Mouse (Mus musculus) bone marrow, adult 2 months (tissue): ENCODE results near the gene Hoxc6. TPM values are rescaled to one million over a fixed set of nuclear protein-coding genes. Genes with fewer than 3 reads are reported as not detected.

Experiments
- H3K27ac ChIP-seq: fragments of 200-500 bp; 2 replicates; pipeline ENCODE4 v1.5.1; 2012; ENCODE audit warnings: low read depth, mild to moderate bottlenecking, control low read depth, inconsistent platforms, low read length; ENCODE audit not compliant: control insufficient read depth, poor library complexity, insufficient read depth
- H3K4me1 ChIP-seq: fragments of 200-500 bp; 2 replicates; pipeline ENCODE4 v1.6.1; 2011; ENCODE audit warnings: low read length; ENCODE audit not compliant: control insufficient read depth, insufficient read depth
- H3K4me3 ChIP-seq: fragments of 200-500 bp; replicated peaks from 2 replicates; pipeline ENCODE3; 2011; ENCODE audit warnings: mild to moderate bottlenecking, low read depth, low read length, control low read depth; ENCODE audit not compliant: control insufficient read depth
- CTCF ChIP-seq: fragments of 200-500 bp; IDR thresholded peaks from 2 replicates; pipeline ENCODE4 v1.5.1; 2011; ENCODE audit warnings: low read length, control low read depth; ENCODE audit not compliant: control insufficient read depth, insufficient read depth
- POLR2A ChIP-seq: fragments of 200-500 bp; IDR thresholded peaks from 2 replicates; pipeline ENCODE4 v1.6.1; 2011; ENCODE audit warnings: low read depth, mild to moderate bottlenecking, control low read depth, low read length, borderline replicate concordance; ENCODE audit not compliant: control insufficient read depth
- WGBS: fragments of 180-500 bp; shearing (Covaris S2); methylation state at CpG from one replicate; pipeline ENCODE4 v1.1.7; 2018; 5-methylcytosine and 5-hydroxymethylcytosine counted together
- polyA plus RNA-seq: library from polyadenylated mRNA; stranded (reverse); fragments of >200 nt; gene quantifications from 2 replicates; pipeline ENCODE4 v1.2.4, GENCODE M21; 2011; ENCODE audit warnings: low replicate concordance; ENCODE audit not compliant: missing spikeins, insufficient read depth, insufficient read length

The Hoxc6 gene
- polyA plus RNA-seq, 1 experiment = 2.4 TPM

- 4% methylated on average over 36 of the region's 36 CpGs for WGBS
- TF ChIP-seq CTCF = no peak
- no peak for TF ChIP-seq POLR2A
- Histone ChIP-seq H3K4me1 (no peaks in the 10 kb centered on the region), H3K27ac (no peak overlapping the region), H3K4me3 (no peak overlapping the region)
Measured at GRCm38 (mm10) chr15:103060341-103061130, 62.5 kb downstream of the Hoxc6 start.

- no peak overlapping the region for H3K4me3 ChIP-seq
- 6% methylated on average over 30 of the region's 30 CpGs for WGBS
- no peaks in the 10 kb centered on the region for H3K4me1 ChIP-seq
- TF ChIP-seq CTCF (no peak), POLR2A (no peak)
- H3K27ac ChIP-seq = no peak overlapping the region
Measured at GRCm38 (mm10) chr15:103061131-103061825, 63.2 kb downstream of the Hoxc6 start.

Other genes with a start within 250 kb of the Hoxc6 start
- not detected in 2 replicates for gene Hoxc13, start 77.2 kb upstream of the Hoxc6 start, polyA plus RNA-seq
- gene Hoxc12, start 61.5 kb upstream of the Hoxc6 start, polyA plus RNA-seq = not detected in 2 replicates
- gene Hoxc11, start 43.8 kb upstream of the Hoxc6 start, polyA plus RNA-seq = not detected in 2 replicates
- gene Hoxc10, start 31.5 kb upstream of the Hoxc6 start, polyA plus RNA-seq = 1.3 and 1.5 TPM in 2 replicates
- 0.80 TPM in 1 of 2 replicates, not detected in the other for gene Hoxc5, start 30.8 kb upstream of the Hoxc6 start, polyA plus RNA-seq
- gene Hoxc9, start 21.8 kb upstream of the Hoxc6 start, polyA plus RNA-seq = 0.68 TPM in 1 of 2 replicates, not detected in the other
- 1.2 and 2.6 TPM in 2 replicates for gene Hoxc8, start 7.7 kb upstream of the Hoxc6 start, polyA plus RNA-seq
- 1.1 and 1.5 TPM in 2 replicates for gene Hoxc4, start 20.7 kb downstream of the Hoxc6 start, polyA plus RNA-seq
- 3.0 and 3.9 TPM in 2 replicates for gene Smug1, start 168.8 kb downstream of the Hoxc6 start, polyA plus RNA-seq
- 178 and 226 TPM in 2 replicates for gene Cbx5, start 241.6 kb downstream of the Hoxc6 start, polyA plus RNA-seq
- 406 and 641 TPM in 2 replicates for gene Hnrnpa1, start 242.2 kb downstream of the Hoxc6 start, polyA plus RNA-seq